Mouse (Mus musculus) left cerebral cortex, adult 18-20 months (tissue): ENCODE measurements at regions not wholly inside any gene's neighbourhood (a gene's known extent, or its start where the extent isn't known, plus 50 kb on each side); places are given as distances from the start of the nearest gene placed in this dataset.
A peak's percentile ranks its signal among the peaks of the same experiment; 100 is the strongest.

Experiments used
- DNase-seq, 2 experiments: peaks; one replicate each; pipeline ENCODE4 v3.0.0; 2021 to 2022; ENCODE audit warnings: low spot score in 2 of 2, mixed read lengths in 1 of 2

DNA sequence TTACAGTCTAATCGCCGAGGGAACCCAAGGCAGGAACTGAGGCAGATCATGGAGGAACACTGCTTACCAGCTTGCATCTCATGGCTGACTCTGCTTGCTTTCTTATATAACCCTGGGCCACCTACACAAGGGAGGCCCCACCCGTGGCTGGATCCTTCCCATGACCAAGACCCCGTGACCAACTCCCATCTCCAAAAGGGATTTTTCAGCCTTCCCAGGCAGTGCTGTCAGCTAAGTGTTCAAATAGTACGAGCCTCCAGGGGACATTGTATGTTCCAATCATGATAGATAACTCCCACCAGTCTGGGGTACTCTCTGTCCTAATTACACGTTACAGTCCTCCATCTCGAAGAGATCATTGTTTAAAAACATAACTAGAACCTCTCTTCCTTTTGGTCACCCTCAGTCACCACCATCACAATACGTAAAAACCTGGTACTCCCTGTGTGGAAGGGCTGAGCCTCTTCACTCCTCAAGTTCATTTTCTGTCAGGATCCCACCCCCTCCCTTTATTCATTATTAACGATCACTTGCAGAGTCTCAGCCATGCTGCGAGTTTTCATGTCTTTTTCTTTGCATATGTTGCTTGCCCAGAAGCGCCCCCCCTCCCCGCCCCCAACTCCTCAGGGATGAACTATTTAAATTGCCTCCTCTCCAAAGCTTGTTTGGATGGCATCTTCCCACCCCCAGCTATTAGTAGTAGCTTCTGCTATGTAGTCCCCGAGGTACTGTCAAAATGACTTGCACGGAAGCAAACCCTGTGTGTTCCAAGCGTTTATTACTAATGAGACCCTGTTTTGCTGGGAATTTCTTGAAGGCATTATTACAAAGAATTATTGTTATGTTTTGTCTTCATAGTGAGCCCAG, 406.2 kb upstream of the Mmadhc start:
- no peak for DNase-seq

DNA sequence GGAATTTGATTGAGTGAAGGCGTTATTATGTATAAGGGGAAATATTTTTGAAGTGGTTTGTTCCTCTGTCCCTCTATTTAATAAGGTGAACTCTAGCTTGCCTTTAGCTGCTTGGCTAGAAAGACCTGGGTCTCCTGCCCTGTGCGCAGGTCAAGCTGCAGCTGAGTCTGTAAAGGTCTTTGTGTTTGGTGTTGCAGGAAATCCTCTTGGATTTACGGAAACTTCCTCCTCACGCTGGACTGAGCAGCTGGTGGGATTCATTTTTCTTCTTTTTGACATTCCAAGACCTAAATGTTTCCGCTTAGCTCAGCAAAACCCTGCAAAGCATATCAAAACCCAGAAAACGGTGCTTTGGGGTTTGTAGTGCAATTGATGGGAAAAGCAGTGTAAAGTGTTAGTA, 402.2 kb upstream of the Mmadhc start:
- DNase-seq: no peak

DNA sequence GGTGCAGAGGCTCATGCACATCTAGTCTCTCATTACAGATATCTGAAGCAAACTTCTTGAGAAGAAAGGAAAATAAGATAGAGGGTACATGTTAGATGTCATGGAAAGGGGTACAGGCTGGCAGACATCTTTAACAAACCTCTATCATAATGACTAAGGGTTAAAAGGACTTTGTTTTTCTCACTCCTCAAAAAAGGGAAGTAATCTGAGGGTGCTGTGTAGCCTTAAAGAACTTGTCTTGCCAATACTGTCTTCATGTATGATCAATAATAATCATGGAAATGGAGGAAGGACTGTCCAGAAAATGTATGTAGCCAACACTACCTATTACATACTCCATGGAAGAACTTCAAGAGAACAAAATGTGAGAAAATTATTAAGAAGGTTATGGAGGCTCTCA, 400.0 kb upstream of the Mmadhc start:
- DNase-seq: no peak

DNA sequence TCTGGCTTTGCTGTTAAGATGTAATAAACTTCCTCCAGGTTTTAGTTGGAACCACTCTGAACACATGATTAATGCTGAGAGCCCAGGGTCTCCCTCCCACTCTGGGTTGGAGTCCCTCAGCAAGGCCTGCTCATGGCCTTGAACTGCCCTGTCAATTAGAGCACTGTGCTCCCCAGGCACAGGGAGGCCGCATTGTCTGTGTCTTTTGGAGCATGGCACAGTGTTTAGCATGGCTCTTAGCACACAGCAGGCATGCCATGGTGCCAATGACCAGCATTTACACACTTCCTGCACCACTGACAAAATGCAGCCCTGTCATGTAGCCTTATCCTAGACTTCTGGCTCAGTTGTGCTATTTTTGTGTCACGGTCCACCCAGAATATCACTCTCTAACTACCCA, 398.2 kb upstream of the Mmadhc start:
- no peak for DNase-seq

DNA sequence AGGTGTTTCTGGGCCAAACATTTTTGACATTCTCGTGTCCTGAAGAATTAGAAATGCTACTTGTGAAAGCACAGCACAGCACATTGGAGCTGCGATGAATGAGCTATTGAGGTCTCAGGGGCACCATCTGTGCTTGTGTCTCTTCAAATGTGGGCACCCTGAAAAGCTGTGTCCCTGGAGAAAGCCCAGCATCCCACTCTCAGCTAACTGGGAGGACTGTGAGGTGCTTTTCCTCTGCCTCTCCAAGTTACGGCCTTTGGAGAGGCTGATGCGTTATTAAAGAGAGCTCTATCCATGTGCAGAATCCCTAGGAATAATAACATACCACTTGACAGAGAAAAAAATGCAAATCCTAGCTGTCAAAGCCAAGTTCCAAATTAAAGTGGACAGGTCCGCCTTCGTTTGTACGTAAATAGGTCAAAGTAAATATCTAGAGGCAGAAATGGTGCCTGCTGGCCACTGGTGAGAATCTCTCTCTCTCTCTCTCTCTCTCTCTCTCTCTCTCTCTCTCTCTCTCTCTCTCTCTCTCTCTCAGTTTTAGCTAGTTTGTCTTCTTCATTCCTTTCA, 397.3 kb upstream of the Mmadhc start:
- no peak for DNase-seq

DNA sequence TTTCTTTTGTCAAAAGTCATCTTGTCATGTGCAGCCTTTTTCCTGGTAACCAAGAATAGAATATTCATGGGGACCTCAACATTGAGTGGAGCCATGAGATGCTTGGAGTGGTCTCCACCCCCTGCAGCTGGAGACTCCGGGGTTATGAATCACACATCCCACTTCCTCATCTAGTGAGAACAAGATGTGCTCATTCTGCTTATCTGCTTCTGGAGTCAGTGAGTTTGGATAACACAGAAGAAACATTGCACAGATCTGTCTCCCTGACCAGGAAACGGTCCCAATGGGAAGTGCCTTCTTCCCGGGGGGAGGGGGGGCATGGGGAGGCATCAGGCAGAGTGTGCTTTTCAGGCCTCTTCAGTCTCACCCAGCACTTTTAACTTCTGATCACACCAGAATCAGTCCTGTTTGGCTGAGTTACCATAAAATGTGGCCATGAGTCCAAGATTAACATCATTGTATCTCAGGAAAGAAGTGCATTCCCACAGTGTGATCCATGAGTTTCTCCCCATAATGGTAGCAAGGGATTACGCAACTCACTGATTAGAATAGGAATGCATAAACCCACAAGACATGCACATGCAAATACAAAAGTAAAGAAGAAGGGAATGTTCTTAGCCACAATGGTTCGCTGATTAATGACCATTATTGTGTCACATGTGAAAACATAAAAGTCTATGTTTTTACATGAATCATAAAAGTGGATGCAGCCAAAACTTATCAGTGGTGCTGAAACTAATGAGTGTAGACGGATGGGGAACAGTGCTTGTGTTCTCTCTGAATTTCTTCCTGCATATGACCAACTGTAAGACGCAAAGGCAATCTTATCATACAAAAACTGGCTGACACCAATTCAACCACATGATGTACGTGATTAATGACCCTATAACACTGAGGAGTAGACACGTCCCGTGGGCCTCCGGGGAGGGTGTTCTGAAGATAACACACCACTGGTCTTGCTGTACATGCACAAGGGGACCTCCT, 393.8 kb upstream of the Mmadhc start:
- no peak for DNase-seq

DNA sequence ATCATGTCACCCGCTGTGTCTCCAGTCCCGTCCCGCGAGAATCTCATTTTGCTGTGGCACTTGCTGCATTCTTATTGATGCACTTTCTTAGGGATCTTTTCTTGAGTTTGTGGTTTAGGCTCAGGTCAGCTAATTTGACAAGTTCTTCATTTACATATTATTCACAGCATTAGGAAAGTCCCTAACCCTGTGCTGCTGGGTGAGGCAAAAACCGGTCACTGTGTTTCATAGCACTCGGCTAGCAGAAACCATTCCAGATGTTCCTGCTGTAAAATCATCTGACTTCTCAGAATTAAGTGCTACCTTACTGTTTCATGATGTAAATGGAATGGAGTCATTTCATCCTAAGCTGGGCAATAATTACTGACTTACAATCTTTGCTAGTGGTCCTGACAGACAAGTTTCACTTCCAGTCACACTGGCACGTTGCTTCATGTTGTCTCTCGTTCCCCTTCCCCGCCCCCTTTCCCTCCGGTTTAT, 391.1 kb upstream of the Mmadhc start:
- no peak for DNase-seq

DNA sequence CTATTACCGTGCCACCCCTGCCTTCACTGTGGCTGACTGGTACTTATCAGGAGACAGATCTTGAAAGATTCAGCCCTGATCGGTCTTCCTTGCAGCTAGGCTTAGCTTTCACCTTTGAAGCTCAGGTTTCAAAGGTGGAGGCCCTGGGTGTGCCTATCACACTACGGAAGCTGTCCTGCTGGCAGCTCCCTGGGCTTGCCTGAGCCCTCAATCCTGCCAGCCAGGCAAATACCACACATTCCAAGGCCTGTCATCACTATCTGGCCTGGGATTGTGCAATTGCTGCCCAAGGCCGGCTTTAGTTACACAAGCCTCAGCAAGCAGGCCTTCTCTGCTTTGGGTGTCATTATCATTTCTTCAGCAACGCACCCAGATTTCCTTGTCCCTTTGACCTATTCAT, 390.6 kb upstream of the Mmadhc start:
- no peak for DNase-seq

DNA sequence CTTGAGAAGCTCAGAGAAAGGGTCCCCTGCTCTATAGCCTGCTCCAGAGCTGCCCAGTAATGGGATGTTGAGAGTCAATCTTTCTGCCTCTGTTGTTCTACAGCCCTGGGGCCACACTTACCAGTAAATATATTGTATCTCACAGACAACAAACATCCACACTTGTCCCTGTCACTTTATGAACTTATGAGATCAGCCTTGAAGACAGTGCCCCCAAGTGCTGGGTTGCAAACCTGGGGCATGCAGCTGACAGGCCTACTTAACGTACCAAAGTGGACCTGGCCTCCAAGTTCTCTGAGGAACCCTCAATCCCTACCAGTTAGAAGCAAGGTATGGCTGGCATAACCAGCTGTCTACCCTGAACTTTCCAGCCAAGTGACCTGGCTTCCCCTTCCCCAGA, 380.9 kb upstream of the Mmadhc start:
- DNase-seq: no peak

DNA sequence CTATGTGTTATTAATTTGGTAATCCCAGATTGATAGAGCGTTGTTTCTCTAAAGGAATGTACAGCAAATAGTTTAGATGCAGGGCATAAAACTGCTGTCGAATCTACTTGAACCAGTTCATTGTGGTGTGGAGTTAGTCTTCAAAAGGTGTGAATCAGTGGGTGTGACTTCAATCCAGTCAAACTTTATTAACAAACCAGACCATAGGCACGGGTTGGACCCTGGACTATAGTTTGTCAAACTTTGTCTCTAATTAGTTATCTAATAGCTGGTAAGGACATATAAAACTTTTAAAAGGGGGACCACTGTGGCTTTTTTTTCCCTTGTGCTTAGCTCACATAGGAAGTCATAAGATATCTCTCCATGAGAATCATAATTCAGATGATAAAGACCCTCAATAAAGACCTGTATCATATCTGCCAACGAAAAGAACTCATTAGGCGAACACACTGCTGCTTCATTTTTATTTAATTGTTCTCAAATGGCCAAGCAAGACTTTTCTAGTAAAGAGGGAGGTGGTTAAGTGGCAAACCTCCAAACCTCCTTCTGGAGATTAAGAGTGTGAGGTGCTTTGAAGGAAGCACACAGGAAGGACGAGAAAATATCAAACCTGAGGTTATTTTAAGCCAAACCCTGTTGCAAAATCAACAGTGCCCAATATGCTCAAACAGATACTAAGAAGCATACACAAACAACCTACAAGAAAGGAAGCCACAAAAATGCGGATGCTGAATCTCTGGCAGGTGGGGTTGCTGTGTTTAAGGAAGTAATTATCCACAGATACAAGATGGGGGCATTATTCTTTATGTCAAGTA, 379.3 kb upstream of the Mmadhc start:
- DNase-seq: no peak

DNA sequence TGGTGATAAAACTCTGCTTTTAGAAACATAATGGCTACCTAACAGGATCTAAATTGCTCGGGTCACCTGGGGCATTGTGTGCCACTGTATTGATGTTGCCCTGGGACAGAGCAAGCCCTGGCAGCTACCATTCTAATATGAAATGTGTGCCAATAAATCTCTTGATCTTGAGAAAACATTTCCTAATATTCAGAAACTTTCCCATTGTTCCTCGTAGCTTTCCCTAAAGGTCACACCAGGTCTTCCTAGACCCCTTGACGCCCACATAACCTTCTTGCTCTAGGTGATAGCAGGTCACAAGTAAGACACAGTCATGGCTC, 378.2 kb upstream of the Mmadhc start:
- DNase-seq: no peak

DNA sequence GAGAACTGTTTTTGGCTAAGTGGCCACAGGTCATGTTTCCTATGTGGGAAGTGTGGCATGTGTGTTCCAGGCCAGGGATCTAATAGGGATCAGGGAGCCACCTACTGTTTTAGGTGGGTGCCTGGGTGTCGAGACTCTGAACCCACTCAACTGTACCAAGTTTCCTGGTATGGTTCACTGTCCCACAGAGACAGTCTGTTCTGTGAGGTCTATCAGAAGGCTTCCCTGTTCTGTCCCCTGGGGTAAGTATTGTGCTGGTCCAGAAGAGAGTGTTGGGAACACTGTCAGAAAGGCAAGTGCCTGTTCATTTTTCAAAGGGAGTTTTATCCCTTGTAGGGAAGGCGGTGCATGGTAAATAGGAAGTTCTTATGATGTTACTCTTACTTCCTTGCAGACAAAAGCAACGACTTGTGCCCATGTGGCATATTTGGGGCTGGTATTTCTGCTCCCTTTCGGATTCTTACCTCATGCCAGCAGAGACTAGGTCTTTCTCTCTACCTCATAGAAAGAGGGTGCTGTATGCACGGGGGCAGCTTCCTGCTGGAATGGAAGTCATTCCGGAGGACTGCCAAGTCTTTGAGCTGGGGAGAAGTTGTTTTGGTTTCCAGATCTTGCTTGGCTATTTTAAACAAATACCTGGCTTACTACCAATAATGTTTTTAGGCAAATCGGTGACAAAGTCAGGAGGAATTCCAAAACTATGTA, 377.7 kb upstream of the Mmadhc start:
- no peak for DNase-seq

DNA sequence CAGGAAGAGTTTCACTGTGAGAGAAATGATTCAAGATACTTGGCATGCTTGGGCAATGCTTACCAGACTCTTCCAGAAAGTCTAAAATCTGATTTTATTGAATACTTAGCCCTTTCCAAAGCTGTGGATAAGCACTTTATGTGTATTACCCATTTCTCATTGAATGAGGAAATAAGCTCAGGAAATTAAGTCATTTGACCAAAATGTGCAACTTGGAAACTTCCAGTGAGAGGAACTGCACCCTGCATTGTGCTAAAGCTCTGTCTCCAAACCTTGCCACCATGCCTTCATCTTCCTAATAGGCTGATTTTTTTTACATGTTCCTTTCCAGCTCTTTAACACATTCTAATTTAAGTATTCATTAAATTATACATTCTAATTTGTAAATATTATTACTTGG, 372.7 kb upstream of the Mmadhc start:
- DNase-seq: no peak

DNA sequence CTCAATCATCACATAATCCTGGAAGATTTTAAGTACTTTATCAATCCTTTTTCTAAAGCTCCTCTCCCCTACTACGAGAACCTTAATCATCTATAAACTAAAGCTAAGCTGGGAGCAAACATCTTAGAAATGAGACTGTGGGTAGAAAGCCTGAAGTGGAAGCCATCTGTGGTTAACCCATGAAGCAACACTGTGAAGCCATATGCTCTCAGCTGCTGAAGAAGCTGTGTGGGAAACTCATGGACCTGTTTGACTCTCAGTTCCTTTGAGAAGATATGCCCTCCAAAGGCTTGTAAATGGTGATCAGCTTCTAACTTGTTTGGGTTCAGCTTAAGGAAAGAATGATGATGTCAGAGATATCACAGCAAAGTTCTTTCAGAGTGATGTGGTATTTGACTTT, 372.2 kb upstream of the Mmadhc start:
- no peak for DNase-seq

DNA sequence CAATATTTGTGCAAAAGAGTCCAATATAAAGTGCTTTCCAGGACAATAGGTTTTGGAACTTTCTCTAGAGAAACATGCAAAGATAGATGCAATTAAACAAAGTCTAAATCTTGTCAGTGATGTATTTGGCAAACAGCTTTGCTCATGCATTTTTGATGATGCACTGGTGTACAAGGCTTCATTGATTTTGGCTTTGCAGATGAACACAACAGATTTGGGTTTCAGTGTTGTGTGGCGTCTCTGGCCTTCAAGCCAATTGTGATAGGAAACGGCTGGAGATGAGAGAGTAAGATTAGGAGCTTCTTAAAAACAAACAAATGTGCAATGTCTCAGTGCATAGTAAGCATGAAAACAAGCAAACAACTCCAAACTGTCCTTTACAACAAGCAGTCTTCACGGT, 370.6 kb upstream of the Mmadhc start:
- DNase-seq: no peak

DNA sequence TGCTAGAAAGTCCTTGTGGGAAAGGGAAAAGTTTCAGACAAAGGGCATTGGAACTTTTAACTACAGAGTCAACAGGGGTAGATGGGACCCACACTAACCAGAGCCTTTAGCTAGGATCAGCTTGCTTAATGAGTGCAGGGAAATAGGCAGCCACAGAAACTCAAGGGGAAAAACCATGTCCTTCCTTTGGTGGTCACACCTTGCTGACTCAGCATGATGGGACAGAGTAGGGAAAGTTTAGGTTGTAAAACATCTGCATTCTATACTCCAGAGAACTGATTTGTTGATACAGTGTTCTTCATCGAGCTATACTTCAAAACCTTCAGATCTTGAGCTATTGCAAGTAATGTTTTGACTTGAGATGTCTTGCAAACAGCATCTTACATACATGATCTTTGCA, 365.9 kb upstream of the Mmadhc start:
- DNase-seq: no peak

DNA sequence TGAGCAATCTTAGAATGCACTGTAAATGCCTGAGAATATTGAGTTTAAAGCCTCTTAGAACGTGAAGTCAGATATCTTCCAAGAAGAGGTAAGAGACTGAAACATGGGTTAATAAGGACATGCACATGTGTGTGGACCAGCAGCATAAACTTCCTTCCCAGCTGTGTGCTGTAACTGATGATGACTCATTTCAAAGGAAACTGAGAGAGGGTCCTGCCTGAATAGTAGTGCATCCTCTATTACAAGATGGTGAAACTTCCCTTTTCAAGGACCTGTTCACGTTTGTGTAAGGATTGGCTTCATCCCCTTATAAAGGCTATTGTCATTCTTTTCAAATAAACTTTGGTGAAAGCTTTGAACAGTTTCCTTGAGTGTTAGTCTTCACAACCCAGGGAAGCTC, 363.4 kb upstream of the Mmadhc start:
- no peak for DNase-seq

DNA sequence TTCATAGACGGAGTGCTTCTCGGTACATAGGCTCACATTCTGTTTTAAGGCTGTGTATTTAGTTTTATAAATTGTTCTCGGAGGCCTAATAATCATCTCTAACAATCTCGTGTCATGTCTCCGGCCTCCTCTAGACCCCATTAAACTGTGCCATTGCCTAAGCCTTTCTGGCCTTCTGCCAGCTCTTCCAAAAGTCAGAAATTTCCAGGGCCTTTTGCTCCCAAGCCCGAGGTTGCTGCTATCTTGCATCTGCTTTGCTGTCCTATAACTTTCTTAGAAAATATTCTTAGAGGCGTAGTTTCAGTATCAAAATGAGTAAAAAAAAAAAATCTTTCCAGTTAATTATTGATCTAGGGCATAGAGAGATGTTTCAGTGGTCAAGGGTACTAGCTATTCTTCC, 361.2 kb upstream of the Mmadhc start:
- no peak for DNase-seq

DNA sequence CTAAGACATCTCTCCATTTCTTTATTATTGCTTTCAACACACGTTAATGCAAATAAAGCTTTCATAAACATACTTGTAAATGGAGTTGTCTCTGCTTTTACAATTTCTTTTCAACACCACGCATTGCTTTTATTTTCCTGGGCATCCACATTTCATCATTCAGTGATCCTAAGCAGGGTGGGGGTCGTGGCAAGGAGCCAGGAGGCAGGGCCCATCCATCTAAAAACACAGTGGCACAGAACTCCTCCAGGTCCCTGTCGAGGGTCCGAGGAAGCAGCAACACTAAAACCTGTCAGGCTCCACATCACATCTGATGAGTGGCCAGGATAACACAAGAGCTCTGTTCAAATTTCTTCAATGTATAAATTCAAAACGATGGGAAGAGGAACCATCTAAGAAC, 359.8 kb upstream of the Mmadhc start:
- no peak for DNase-seq

DNA sequence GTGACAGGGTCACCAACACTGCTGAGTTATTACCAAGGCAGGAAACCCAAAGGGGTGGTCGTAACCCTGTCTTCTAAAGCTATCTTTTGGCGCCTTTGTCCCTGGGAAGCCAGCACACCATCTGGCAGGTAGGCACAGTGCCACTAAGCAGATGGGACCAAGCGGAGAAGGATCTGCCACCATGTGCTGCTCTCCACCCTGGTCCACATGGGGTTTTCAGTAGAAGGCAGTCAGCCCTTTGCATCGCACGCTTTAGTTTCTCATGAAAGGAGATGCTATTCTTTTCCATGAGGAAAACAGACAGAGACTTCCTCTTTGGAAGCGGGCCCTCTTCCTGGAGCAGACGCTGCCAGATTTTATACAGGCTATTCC, 358.3 kb upstream of the Mmadhc start:
- peak; percentile 10 to 46 for DNase-seq
